Mouse (Mus musculus): ENCODE results near the gene 4930452B06Rik.

Gene 4930452B06Rik

DNA sequence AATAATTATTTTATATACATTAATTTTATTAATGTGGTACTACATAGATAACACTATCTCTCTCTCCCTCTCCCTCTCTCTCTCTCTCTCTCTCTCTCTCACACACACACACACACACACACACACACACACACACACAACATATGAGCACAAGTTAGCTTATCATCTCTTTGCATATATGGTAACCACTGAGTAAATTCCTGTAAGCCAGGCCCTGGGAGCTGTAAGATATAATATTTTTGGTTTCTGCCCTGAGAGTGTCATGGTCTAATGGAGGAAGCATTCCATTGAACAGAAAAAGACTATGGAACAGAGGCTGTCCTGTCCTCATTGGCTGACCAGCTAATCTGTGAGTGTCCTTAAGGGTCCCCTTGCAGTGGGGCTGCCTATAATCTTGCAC lies 216.7 kb downstream of the 4930452B06Rik start:
- DNase-seq, result no peak

DNA sequence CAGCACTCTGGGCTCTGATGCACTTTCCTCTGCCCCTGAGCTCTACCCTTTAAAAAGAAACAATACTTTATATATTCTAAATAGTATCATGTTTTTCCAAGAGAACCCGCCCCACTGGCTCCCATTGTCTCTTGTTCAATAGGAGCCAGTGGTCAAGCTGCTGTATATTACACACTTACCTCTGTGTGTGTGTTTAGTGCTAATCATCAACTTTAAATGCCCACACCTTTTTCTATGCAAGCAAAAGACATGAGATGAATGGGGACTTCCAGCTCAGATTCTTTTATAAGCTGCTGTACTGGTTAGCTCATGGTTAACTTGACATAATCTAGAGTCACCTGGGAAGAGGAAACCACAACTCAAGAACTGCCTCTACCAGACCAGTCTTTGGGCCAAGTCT lies 218.7 kb downstream of the 4930452B06Rik start:
- no peak for DNase-seq

DNA sequence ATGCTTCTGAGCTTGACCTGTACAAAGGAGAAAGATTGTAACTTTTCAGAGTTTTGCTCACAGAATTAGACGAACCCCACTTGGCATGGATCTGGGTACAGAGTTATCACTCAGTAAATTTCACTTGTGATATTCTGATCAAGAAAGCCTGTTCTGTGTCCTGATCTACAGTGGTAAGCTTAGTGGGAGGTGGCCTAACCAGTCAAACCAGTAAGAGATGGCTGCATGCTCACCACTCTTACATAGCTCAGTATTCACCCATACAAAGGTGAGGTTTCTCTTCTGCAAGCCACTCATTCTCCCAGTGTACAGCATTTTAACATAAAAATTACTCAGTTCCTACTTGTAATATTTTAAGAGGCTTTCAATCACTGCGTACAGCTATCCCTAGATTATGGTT lies 221.7 kb downstream of the 4930452B06Rik start:
- no peak for DNase-seq

DNA sequence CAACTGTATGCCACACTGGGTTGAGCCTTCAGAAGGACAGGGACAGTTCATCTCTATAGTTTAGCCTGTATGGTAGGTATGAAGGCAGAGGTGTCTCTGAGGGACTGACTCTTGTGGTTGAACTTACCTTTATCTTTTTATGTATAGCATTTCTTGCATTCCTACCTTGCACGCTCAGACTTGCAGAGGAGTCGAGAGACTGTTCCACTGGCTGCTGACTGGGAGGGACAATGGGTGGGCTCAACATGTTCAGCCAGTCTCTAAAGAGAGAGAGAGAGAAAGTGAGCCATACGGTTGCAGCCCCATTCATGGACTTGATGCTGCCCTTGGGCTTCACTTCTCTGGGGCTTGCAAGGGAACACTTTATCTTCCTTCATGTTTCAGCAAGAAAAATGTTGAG lies 223.3 kb downstream of the 4930452B06Rik start:
- DNase-seq, result no peak

DNA sequence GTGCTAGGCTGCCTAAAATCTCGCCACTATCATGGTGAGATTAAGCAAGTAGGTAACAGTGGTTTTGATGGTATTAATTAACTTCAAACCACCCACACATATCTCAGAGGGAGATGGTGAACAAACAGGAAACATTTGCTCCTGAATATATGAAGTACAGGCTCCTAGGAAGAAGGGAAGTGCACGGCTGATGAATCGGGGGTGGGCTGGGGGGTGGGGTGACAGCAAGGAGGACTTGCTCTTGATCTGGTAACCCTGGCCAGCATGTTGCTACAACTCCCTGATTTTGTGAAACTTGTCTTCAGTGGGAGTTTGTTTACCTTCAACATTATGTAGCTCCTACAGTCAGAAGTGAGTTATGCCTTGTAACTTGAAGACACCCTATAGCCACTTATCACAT lies 224.4 kb downstream of the 4930452B06Rik start:
- no peak for DNase-seq

DNA sequence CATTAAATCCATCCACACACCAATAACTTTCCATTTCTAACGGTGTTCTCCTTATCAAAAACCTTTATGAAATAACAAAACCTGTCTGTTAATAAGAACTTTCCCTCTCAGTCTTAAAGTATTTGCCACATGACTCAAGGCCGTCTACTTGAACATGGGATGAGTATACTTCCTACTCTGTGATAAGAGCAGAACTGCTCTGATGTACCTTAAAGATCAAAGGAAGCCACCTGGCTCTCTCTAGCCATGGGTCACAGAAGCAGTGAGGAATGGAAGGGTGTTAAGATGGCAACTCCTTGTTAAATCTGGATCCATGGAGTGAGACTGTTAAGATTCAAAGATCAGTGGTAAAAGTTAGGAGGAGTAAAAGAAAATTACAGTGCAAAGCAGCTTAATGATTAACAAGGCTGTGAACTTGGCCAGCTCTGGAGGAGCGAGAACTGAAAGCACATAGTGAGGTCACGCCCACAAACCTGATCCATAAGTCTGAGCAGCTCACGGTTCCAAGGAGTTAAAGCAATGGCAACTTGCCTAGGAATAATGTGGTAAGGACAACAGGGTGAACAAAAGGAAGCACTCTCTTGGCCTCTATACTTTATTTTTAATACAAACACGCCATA lies 235.3 kb downstream of the 4930452B06Rik start:
- DNase-seq, result no peak

DNA sequence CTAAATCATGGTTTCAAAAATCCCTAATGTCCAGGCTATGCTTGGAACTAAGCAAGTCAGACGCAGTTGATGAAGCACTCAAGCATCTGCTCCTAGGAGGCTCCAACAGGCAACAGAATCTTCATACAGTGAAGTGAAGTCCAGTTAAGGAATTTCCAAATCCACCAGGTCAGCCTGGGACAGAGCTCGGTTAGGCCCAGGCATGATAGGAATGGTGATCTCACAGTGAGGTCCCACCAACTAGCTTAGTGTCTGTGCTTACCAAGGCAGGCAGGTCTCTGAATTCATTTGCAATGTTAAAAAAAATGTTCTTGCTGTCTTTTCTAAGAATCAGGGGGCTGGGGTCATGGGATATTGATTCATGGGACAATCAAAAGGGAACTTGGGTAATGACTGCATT lies 236.3 kb downstream of the 4930452B06Rik start:
- no peak for DNase-seq

DNA sequence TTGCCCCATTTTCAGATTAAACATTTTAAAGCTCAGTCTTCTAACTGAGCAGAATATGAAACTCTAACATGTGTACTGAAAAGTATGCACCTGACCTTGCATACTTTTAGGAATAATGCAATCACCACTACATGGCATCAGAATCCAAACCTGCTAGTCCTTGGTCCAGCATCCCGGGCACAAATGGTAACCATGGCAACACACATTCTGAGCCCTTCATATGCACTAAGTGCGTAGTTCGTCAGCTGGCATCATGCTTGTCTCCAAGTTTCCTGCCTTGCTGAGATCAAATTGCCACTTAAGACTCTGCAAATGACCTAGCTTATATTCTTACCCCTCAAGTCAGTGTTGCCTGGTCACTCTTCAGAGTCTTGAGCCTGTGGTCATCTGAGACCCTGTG lies 243.2 kb downstream of the 4930452B06Rik start:
- DNase-seq, result no peak

DNA sequence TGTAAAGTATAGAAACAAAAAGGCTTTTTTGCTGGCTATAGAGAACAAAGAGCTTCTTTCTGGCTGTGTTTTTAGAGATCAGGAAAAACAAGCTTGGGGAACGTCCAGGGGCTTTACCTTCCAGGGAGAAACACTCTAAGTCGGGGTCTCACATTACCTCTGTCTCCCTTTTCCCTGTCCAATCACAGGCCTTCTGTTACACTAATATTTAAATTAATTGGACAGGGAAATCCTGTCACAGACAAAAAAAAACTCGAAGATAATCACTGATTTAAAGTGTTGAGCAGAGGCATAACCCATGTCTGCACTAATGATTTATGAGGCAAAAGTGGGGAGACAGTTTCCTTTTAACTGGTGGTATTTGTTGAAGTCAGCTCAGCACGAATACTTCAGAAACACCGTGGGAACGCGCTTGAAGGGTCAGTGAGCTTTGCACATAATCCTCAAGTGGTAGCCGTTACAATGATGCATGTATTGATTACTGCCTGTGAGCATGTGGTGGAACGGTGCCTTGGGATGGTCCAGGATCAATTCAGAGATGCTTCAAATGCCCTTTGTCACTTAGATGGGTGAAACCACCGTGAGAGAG lies 244.7 kb downstream of the 4930452B06Rik start:
- no peak for DNase-seq

DNA sequence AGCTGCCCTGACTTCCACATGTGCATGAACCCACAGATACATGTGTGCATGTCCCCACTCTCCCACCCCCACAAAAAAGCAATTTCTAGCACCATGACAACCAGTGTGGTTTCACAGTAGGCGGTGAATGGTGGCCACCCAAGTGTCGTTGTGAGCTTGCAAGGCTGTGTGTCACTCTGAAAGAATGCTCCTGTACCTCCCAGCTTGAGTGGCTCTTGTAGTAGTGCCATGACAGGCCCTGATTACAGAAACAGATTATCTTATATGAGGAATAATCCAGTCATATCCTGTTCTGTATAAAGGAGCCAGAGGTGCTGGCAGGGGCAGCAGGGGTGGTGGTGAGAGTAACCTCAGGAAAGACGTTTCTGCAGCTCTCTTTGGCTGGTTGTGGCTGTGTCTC lies 247.4 kb downstream of the 4930452B06Rik start:
- DNase-seq, result no peak

DNA sequence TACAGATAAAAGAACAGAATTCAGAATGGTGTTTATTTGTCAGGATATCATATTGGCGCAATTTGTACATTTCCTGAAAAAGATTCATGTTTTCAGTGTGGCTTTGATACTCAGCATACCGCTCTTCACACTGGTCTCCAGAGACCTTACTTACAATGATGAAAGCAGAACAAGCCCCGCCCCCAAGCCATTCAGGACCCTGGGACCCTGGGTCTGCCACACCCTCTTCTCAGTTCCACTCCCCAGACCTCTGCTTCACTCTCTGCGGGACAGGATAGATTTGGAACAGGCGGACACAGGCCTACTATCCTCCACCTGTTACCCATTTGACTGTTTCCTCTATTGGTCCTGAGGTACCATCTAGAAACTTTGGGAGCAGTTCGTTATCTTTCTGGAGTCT lies 260.1 kb downstream of the 4930452B06Rik start:
- DNase-seq, result no peak

DNA sequence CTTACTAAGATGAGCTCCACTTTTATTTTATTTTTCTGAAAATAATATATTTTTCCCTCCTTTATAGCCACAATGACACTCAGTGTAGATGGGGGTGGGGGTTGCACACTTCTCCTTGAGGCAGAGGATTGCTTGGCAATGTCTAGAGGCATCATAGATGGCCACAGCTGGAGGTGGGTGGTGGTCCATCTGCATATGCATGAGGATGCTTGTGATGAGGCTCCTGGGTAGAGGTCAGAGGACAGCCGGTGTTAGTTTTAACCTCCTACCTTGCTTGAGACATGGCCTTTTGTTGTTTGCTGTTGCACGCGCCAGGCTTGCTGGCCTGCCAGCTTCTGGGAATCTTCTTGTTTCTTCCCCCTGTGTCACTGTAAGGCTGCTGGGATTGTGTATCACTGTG lies 262.7 kb downstream of the 4930452B06Rik start:
- DNase-seq, result no peak

DNA sequence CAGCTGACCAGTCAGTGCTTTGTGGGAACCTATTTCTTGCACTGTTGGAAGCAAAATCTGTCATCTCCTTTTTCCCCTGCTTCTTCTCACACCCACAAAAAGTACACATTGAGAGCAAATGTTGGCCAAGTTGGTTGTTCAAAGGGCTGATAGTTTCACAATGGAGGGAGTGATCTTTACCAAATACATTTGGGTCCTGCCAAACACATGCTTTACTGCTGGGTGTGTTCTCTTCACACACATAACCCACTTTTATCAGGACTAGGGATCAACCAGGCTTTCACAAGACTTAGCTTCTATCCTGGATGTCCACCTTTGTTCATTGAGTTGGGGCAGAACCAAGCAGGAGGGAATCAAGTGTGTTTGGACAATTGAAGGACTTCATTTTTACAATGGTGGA lies 267.5 kb downstream of the 4930452B06Rik start:
- no peak for DNase-seq

DNA sequence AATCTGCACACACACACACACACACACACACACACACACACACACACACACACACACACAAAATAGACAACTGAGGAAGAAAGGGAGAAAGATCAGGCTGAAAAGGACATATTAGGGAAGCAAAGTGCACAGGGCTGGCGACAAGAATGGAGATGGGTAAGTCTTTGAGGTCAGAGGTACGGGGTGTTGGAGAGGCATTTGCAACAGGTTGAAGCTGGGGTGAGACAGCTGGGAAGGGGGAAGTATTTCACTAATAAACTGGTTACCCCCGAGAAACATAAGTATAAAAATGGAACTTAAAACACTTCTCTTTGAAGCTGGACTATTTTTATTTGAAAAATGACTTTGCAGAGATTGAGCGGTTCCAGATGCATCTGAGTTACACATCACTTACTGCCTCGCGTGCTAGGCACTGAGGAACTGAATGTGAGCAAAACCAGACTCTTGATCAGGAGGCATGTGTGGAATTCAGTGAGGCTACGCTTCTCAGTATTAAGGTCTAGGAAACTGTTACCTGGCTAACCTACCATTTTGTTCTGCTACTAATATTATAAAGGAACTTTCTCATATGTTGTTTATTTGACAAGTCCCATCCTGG lies 270.3 kb downstream of the 4930452B06Rik start:
- no peak for DNase-seq

DNA sequence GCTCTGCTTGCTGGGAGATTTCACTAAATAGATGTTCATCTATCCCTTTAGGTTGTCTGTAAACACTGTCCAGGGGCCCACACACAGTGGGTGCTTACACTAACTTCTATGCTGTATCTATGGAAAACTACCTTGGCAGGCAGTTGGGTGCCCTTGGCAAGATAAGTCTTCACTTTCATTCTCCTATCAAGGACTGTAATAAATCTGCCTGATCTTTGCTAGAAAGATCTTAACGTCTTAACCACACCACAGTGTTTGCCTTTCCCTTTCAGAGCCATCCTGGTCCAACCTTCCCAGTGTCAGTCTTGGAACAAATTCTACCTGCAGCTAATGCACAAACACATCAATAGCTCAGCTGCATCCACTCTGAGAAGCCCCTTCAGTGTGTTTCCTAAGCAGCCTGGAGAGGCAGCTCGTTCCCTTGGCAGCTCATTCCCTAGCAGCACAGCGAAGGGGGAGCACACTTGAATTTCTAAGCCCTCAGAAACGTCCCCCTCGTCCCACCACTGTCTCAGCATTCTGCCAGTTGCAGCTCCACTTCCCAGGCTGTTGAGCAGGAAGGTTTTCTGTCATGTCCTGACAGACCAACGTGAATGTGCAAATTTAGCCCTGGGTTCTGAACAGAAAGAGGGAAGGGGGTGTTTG lies 273.7 kb downstream of the 4930452B06Rik start:
- no peak for DNase-seq

Measured in cerebellum, adult 18-20 months (tissue).